Mouse (Mus musculus): ENCODE data around the gene Lrg1. TPM values are rescaled to one million over a fixed set of nuclear protein-coding genes. Genes with fewer than 3 reads are reported as not detected.

The Lrg1 gene
- 58.3 and 63.2 TPM in 2 replicates for total RNA-seq (2021)
- long read RNA-seq, experiment 1, transcript Lrg1-201 (2 exons, 1,408 nt) = major isoform, 45 of 59 reads
- long read RNA-seq, experiment 1, partial matches to known transcripts = 0 of 59 reads
- long read RNA-seq, experiment 1, other reads (novel, unspliced or antisense) = 14 of 59 reads
- long read RNA-seq, experiment 2, transcript Lrg1-201 (2 exons, 1,408 nt) = major isoform, 82 of 92 reads
- long read RNA-seq, experiment 2, partial matches to known transcripts = 0 of 92 reads
- long read RNA-seq, experiment 2, other reads (novel, unspliced or antisense) = 10 of 92 reads

DNA sequence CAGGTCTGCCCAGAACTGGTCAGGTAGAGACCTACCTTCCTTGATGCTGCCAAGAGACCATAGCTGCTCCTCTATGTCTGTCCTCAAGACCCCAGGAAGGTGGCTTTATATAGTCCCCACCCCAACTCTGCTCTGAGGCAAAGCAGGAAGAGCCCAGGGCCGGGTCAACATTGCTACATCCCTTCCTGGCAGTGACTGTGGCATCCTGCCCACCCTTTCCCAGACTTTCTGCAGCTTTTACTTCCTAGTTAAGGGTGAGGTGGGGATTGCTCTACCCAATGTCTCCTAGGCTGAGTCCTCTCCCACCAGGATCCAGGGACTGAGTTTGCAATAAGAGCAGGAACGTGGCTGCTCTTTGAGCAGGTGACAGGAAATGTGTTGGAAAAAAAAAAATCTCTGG, at the start of gene Lrg1:
TSS of gene Lrg1 (minus strand) at position 176 of the 400 bp plus-strand sequence.
- peak; percentile 68 for DNase-seq

DNA sequence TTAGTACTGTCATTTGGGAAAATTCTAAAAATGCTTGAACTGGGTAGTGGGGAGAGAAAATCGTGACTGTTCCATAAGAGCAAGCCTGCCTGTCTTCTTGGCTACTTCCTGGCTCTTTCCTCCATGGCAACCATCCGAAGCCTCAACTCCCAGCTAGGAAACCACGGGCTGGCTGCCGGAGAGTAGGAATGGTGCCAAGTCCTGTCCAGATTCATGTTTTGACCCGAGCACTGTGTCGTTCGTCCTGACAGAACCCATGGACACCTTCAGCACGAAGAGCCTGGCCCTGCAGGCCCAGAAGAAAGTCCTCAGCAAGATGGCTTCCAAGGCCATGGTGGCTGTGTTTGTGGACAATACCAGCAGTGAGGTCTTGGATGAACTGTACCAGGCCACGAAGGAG, 49.7 kb upstream of the Lrg1 start:
- DNase-seq = peak; percentile 45

DNA sequence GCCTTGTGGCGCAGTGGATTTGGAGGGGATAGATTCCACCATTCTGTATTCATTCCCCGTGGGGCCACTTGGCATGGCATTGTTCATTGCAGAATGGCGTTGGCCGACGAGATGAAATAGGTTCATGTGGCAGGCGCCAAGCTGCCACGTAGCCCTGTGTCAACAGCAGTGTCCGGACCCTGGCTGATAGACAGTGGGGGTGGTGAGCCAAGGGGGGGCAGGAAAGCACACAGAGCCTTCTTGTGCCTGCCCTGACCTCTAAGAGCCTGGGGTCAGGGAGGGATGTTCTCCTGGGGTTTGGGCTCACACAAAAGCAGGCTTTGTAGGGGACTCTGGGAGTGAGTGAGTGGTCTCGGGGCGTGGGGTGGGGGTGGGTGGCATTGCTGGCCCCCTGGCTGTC, 48.8 kb upstream of the Lrg1 start:
- peak; percentile 48 for DNase-seq

DNA sequence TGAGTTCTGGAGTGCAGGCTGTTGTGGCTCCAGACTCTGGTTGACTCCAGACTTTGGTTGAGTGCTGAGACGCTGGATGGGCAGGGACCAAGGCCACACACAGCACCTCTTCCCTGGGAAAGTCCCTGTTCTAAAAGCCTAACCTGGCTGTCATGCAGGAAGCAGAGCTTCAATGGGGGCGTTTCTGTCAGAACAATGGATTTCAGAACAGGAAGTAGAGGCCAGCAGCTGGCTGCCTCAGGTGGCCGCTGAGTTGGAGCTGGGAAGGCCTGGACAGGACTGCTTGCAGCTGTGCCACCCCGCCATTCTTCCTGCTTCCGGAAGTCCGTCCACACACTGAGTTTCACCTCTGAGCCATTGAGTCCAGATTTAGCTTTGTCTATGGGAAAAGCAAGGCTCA, 48.0 kb upstream of the Lrg1 start:
- peak; percentile 63 for DNase-seq

DNA sequence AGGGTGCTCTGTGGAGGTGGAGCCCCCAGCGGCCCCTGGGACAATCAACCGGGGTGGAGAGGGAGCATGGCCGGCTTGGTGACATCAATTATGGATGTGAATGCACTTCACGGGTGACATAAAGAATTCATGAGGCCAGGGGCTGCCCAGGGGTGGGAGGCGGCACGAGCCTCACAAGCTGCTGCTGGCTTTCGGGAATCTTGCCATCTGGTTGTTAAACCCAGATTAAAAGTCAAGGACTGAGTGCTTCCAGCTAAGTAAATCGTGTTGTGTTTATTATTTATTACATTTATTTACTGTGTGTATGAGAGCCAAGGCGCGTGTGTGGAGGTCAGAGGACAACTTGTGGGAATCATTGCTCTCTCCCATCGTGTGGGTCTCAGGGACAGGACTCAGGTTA, 43.9 kb upstream of the Lrg1 start:
- DNase-seq = peak; percentile 49

DNA sequence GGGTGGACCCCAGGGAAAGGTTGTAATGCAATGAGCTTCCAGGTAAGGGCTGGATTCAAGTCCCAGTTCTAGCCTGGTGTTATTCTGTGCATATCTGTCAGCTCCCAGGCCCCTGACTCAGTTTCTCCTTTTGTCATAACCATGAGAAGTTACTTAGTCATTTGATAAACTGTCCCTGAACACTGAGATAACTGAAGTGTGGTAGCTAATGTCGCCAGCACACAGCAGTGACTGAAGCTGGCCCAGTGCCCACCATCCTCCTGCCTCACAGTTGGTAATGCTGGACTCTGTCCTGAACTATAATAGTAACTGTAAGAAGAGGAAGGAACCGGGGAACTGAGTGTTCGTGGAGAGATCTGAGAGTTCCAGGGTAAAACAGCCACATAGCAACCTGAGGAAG, 42.7 kb upstream of the Lrg1 start:
- no peak for DNase-seq

DNA sequence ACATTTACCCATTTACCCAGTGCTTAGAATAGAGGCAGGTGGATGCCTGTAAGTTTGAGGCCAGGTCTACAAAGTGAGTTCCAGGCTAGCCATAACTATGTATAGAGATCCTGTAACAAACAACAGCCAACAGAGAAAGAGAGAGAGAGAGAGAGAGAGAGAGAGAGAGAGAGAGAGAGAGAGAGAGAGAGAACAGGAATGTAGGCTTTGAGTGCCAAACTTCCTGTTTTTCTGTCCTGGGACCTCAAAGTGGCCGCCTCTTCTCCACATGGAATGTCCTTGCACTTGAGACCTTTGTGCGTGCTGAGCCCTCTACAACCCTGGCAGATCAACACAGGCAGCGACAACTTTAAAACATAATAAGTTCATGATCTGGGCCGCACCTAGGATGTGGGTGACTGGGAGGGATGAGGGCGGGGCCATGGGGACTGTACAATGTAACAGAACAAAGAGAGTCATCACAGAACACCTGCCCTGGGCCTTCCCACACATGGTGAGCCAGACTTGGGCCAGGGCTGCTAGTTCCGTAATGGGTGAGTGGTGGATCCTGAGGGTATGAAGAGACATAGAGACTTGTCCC, 41.8 kb upstream of the Lrg1 start:
- DNase-seq = peak; percentile 52

DNA sequence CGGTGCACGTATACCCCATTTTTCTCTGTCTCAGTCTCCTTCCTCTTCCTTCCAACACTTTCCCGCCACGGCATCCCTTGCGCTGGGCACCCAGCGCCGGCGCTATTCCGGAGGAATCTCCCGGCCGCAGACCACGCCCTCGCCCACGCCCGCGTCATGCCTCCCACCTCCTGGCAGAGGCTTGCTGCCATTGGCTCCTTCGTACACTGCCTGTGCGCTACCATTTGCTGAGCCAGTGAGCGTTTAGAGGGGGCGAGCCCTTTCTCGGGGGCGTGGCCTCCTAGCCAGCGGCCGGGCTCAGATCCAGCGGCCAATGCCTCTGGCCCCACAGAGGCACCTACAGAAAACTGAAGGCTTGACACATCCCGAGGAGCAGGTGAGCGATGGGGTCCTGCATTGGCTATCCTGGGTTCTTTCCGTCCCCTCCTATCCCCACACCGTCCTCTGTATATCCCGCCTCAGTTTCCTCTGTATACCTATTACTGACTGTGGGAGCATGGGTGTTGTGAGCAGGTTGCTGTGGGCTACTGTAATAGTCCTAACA, 40.5 kb upstream of the Lrg1 start, which contains the start of gene Tnfaip8l1:
TSS of gene Tnfaip8l1 (plus strand) at position 247 of the 544 bp plus-strand sequence.
- peak; percentile 98 for DNase-seq

DNA sequence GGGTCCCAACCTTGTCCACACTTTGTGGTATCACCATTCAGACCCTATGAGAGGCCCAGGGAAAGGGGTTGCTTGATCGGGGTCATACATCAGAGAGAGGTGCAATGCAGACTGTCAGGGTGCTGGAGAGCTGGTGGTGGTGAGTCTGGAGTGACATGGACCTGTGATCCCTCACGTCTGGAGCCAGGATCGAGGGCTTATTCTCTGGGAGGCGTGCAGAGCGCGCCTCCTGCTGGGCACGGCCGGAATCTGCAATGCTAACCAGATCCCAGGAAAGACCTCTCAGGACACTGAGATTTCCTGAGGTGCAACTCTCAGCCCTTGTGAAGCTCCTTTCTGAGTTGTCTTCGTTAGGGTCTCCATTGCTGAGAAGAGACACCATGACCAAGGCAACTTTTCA, 37.9 kb upstream of the Lrg1 start:
- DNase-seq = peak; percentile 82

DNA sequence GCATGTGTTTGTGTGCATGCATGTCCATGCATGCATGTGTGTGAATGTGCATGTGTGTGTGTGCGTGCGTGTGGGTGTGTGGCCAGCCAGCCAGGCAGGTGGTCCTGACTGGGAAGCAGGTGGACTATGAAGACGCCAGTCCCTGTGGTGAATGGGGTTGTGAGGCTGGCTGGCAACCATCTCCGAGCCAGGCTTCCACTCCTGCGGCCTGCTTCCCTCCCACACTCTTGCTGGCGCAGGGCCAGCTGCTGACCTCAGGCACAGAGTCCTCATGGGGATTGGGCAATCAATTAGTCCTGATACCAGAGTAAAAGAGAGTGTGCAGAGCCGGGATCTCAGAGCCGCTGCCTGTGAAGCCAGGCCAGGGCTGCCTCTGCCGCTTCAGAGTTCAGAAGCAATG, 31.8 kb upstream of the Lrg1 start:
- peak; percentile 91 for DNase-seq

DNA sequence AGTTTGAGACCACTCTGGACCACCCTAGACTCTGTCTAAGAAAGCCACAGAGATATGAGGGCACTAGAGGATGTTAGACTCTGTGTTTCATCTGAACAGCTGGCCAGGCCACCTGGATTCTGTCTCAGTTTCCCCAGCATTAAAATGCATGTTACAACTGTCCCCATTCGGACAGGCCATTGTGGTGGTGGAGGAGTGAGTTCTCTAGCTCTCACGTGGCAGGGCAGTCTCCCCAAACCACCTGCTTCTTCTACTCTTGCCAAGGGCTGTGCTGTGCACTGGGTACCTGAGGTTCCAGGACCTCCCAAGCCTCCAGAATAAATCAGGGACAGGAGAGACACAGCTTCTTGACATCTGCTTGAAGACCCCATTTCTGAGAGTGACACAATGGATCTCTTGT, 28.1 kb upstream of the Lrg1 start:
- no peak for DNase-seq

DNA sequence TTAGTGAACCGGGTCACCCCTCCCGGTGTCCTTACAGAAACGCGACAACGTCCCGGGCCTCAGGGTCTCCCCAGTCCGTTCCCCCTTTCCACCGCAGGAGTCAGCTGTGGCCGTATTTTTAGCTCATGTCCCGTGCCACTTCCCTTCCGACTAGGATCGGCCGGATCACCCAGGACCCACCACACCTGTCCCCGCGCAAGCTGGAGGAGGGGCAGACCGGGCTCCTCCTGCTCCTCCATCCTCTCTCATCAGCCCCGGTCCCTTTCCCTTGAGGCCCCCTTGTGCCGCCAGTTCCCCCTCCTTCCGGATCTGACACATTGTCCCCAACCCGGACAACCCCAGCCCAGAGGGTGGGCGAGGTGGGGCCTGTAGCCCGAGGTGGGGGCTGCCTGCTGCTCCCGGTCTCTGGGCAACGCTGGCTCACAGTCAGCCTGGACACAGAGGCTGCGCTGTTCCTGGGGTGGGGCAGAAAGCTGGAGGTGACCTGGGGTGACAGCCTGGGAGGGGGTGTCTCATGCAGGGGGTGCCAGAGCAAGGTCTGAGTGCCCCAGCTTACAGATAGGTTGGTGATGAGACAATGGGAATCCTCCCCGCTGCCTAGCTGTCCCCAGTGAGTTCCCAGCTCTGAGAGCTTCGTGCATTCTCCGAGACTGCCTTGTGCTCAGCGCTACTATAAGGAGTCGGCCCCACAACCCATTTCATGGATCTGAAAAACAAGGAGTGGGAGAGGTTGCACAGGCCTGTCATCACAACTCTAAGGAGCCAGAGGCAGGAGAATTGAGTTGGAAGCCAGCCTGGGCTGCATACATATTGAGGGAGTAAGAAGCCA, 27.2 kb upstream of the Lrg1 start:
- DNase-seq = no peak

DNA sequence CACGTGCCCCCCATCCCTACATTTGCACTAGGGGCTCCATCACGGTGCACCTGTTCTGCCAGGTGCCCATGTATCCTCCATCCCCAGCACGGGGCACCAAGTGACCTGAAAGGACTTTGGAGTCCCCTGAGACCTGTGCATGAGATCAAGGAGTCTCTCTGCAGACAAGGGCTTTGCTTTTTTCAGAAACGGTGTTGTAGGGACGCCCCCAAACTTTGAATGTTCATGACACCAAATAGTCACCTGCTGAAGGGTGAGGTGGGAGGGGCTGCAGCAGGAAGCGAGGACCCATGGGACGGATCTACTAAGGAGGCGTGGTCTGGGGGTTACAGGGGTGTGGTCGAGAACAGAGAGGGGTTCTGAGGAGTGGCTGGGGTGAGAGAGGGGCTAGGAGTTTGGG, 26.5 kb upstream of the Lrg1 start:
- DNase-seq = no peak

DNA sequence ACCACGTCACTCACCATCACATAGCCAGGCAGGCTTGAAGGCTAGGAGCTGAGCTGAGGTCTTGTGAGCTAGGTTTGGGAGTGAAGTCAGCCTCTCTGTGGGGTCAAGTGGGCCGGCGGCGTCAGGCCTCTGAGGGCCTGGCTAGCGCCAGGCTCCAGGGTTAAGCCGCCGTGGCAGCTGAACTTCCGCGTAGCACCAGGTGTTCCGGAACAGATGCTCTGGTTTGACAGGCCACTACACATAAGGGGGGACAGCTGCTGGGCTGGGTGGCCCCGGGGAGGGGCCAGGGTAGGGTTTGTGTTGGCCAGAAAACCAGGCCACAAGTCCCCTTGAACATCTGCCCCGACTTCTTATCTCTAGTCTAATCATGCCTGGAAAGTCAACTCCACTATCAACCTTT, 25.6 kb upstream of the Lrg1 start:
- DNase-seq = no peak

DNA sequence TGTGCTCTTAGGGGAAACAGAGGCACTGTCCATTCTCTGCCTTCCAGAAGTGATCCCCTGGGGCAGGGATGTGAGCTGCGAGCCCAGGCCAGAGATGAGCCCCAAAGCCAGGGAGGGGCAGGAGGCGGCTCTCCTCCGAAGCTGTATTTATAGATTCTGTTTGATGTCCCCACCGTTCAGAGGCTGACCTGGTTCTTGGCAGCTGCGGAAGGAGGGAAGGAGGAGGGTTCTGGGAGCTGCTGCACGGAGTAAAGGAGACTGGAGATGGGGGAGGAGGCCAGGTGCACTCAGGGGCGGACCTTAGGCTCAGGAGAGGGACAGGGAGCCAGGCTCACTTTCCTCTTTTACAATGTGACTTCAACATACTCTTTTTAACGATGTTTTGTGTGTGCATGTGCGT, 24.3 kb upstream of the Lrg1 start:
- no peak for DNase-seq

DNA sequence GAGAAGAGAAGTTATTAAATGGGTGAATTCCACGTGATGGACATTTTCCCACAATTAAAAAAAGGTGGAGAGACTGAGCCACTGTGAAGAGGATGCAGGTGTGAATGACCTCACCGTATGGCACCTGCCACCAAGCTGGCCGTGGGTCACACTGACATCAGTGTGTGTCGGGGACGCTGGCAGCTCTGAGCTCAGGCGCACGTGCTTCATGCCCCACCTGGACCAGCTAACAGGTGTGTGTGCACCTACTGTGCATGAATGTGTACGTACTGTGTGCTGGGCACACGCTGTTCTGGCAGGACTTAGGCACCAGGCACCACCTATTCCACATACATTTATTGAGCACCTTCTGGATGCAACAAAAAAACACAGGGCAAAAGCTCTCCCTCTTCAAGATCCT, 22.7 kb upstream of the Lrg1 start:
- DNase-seq = no peak

DNA sequence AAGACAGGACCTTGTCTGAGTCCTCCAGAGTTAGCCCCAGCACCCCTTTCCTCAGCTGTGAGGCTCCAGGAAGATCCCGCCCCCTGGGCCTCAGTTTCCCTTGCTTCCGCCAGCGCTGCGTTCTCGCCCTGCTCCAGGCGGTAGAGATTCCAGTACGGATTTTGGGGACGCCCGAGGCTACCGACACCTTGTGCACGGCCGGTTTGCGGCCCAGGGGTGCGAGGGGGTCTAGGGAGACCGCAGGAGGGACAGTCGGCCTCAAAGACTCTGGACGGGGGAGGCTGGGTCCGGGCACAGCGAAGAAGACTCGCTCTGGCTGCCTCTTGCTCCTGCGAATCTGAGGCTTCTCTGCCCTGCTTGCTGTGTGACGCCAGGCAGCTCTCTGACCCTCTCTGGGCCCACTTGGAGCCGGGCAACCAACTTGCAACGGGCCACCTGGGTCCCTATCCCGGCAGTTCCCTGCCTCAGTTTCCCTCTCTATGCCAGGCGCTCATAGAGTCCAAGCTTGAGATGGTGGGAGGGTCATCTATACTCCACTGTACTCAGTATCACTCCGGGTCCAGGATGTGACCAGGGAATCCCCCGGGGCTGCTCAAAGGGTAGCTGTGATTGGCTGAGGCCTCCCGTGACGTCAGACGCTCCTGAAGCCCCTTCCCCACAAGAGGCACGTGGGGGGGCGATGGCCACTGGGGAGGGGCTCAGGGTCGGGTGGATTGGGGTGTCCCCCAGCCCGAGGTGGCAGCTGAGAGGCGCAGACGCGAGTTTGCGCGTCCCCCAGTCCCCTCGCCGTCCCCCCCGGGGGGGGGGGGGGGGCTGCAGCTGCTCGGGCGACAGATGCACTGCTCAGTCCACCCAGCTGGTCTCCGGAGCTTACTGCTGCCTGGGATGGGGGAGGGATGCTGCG, 20.2 kb upstream of the Lrg1 start:
- DNase-seq = no peak

DNA sequence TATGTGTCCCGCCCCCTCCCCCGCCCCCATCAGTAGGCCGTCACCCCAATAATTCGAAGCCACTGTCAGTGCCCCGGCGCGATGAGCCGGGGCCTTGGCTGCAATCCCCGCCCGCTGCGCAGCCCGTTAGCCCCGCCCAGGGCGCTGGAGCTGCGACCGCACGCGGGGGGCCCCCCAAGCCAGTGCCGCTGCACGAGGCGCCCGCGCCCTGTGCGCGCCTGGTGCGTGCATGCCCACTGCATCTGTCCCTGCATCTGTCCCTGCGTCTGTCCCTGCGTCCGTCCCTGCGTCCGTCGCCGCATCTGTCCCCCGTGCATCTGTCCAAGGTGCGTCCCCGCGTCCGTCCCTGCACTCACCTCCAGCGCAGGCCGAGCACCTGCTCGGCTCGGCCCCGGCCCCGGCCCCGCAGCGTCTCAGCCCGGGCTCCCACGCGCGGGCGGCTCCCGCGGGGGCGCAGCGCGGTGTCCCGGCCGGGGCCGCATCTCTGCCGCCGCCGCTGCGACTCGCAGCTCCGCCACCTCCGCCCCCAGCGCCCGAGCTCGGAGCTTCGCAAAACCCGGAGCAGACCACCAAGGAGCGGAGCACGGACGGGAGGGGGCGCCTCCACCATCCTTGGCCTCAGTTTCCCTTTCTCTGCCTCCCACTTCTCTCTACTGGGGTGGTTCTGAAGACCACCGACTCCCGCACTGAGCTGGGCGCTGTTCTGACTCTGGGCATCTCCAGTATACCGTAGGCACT, 18.2 kb upstream of the Lrg1 start, which contains the start of gene Sema6b:
TSS of gene Sema6b (minus strand) at position 486 of the 738 bp plus-strand sequence.
- DNase-seq = peak; percentile 76

DNA sequence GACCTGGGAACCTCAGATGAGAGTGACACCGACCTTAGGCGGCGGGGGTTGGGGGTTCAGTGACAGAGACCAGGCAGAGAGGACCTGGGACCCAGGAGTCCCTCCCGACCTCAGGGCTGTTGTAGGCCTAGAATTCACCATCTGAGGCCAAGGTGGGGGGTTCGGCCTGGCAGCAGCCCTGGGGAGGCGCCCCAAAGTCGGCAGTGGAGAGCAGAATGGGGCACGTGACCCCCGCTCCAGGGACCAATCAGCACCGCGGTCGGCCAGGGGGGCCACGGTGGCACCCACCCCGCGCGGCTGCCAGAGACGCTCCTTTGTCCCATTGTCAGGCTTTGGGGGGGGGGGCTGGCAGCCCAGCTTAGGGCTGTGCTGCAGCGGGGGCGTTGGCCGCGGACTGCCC, 17.6 kb upstream of the Lrg1 start:
- DNase-seq = no peak

DNA sequence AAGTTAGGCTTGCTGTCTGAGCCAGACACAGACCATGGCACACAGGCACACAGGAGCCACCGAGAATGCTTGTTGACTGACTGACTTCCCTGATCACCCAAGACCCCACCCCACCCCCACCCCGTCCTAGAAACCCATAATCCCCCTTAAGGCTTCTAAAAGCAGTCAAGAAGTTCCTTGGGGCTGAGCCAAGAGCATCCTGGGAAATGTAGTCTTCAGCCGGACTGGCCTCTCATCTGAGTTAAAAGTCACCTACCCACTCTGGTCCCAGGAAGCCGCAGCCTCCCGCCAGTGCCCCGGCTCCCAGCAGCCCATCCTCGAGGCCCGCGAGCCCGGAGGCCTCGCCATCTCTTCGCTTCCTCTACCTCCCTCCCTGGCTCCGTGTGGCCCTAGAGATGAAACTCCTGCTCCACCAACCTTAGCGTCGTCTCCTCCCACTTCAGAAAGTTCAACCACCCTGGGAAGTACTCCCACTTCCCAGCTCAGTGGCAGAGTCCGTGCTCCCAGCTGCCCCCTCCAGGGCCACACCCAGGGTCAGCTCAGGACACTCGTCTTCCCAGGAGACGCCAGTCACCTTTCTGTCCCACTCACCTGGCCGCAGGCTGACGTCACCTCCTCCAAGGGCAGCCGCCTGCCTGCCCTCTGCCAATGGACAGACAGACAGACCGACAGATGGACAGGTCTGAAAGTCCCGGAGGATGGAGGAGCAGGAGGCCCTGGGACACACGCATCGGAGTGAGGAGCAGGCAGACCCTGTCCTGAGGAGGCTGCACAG, 16.2 kb upstream of the Lrg1 start:
- no peak for DNase-seq

Data from adrenal gland, postnatal 14 days (tissue).